Mouse (Mus musculus) heart, postnatal 4 days (tissue): ENCODE data around the gene Glis1. TPM values are rescaled to one million over a fixed set of nuclear protein-coding genes. Genes with fewer than 3 reads are reported as not detected.

Experiments
- DNase-seq: peaks from one replicate; pipeline ENCODE4 v3.0.0; 2021
- total RNA-seq, 2 experiments: library from RNA; stranded (reverse); gene quantifications; 2 replicates each; pipeline ENCODE4 v1.2.3; 2021

Glis1 gene
- total RNA-seq, 2 experiments from 2014 or later = 0.26 to 0.79 TPM

- DNase-seq = no peak
These were observed 200.2 kb downstream of the Glis1 start for GRCm38 (mm10) chr4:107634631-107635030.

GRCm38 (mm10) chr4:107636099-107636498, 201.7 kb downstream of the Glis1 start:
- no peak for DNase-seq

- DNase-seq = peak; percentile 43
These were observed 203.3 kb downstream of the Glis1 start for GRCm38 (mm10) chr4:107637670-107638069.

GRCm38 (mm10) chr4:107638303-107638702, 203.9 kb downstream of the Glis1 start:
- no peak for DNase-seq

GRCm38 (mm10) chr4:107641624-107642023, 207.2 kb downstream of the Glis1 start:
- DNase-seq = no peak

- no peak for DNase-seq
These were observed 214.6 kb downstream of the Glis1 start for GRCm38 (mm10) chr4:107648959-107649485.

GRCm38 (mm10) chr4:107651021-107651496, 216.7 kb downstream of the Glis1 start:
- no peak for DNase-seq

GRCm38 (mm10) chr4:107652598-107653279, 218.3 kb downstream of the Glis1 start:
- peak; percentile 89 for DNase-seq

- no peak for DNase-seq
These were observed 218.9 kb downstream of the Glis1 start for GRCm38 (mm10) chr4:107653280-107653643.

- no peak for DNase-seq
These were observed 226.3 kb downstream of the Glis1 start for GRCm38 (mm10) chr4:107660649-107661048.

- DNase-seq = no peak
These were observed 234.1 kb downstream of the Glis1 start for GRCm38 (mm10) chr4:107668514-107668913.

- DNase-seq = no peak
These were observed 236.3 kb downstream of the Glis1 start for GRCm38 (mm10) chr4:107670731-107671130.

GRCm38 (mm10) chr4:107673638-107674321, 239.4 kb downstream of the Glis1 start:
- peak; percentile 88 for DNase-seq

- DNase-seq = no peak
These were observed 239.9 kb downstream of the Glis1 start for GRCm38 (mm10) chr4:107674322-107674644.

GRCm38 (mm10) chr4:107675645-107676044, 241.3 kb downstream of the Glis1 start:
- no peak for DNase-seq

- no peak for DNase-seq
These were observed 246.1 kb downstream of the Glis1 start for GRCm38 (mm10) chr4:107680311-107681098.

GRCm38 (mm10) chr4:107681099-107681849, 246.9 kb downstream of the Glis1 start:
- no peak for DNase-seq

- DNase-seq = no peak
These were observed 248.8 kb downstream of the Glis1 start for GRCm38 (mm10) chr4:107683006-107683756.

- no peak for DNase-seq
These were observed 249.7 kb downstream of the Glis1 start, which contains the start of gene Dmrtb1 for GRCm38 (mm10) chr4:107684130-107684529. TSS of gene Dmrtb1 (minus strand) at chr4:107684230.
